Mouse (Mus musculus): Measurements from ENCODE around the gene Card11. TPM values are rescaled to one million over a fixed set of nuclear protein-coding genes. Genes with fewer than 3 reads are reported as not detected.

Card11 gene
- 0.53 and 0.84 TPM in 2 replicates for polyA plus RNA-seq (2015; fragmentation: Nextera tagmentation; extraction: Ambion mirVana)

DNA sequence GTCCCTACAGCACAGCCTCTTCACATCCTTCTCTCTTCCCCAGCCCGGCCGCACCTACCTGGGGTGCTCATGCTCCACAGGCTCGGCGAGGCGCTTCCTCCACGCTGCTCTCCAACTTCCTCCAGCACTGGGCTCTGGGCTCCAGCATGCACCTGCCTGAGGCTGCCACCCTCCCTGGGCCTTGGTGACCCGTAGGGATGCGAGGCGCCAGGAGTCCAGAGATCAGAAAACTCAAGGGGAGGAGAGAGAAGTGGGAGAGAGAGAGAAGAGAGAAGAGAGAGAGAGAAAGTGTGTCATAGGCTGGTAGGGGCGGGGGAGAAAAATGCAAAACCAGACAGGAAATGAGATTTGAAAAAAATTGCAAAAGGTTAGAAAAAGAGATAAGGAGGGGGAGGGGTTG lies at the start of gene Card11:
Card11 (minus strand) TSS at position 234 of the 400 bp plus-strand sequence.
- Histone ChIP-seq H3K4me1 (ENCODE audit: control insufficient read depth, insufficient read depth, low read length) (peaks cover 4% of the 10 kb centered on the region; the same call in 1 of the 2 replicates), H3K4me3 (ENCODE audit: low read length) (0 out of 2 replicates have a peak within 1 kb of the TSS, but pooled peaks have one; percentile 4), H3K36me3 (ENCODE audit: control insufficient read depth, insufficient read depth, low read length) (no peaks in the 10 kb centered on the region), H3K9ac (ENCODE audit: low read depth, low read length) (no peak within 1 kb of the TSS), H3K27me3 (replicated peaks; ENCODE audit: control insufficient read depth, insufficient read depth, low read length) (no peaks in the 10 kb centered on the region), H3K27ac (ENCODE audit: low read length) (no peak within 1 kb of the TSS), H3K9me3 (ENCODE audit: control insufficient read depth, low read length) (no peaks in the 10 kb centered on the region), H3K4me2 (ENCODE audit: low read depth, low read length) (no peak within 1 kb of the TSS)
- 63% methylated on average over 10 of the region's 10 CpGs for WGBS
- peak; percentile 52 for ATAC-seq

GRCm38 (mm10) chr5:141047651-141048218 lies 47.4 kb upstream of the Card11 start:
- WGBS: 71% methylated on average over 13 of the region's 13 CpGs
- Histone ChIP-seq H3K4me3 (ENCODE audit: low read length) (no peak overlapping the region), H3K27ac (ENCODE audit: low read length) (no peak overlapping the region), H3K4me2 (ENCODE audit: low read depth, low read length) (no peak overlapping the region), H3K9ac (ENCODE audit: low read depth, low read length) (no peak overlapping the region), H3K36me3 (ENCODE audit: control insufficient read depth, insufficient read depth, low read length) (no peaks in the 10 kb centered on the region), H3K9me3 (ENCODE audit: control insufficient read depth, low read length) (0 out of 2 replicates have a peak, but pooled peaks cover 3% of the 10 kb centered on the region), H3K27me3 (replicated peaks; ENCODE audit: control insufficient read depth, insufficient read depth, low read length) (no peaks in the 10 kb centered on the region), H3K4me1 (ENCODE audit: control insufficient read depth, insufficient read depth, low read length) (no peaks in the 10 kb centered on the region)
- no peak for ATAC-seq

- ATAC-seq: no peak
- Histone ChIP-seq H3K4me1 (ENCODE audit: control insufficient read depth, insufficient read depth, low read length) (no peaks in the 10 kb centered on the region), H3K36me3 (ENCODE audit: control insufficient read depth, insufficient read depth, low read length) (no peaks in the 10 kb centered on the region), H3K27me3 (replicated peaks; ENCODE audit: control insufficient read depth, insufficient read depth, low read length) (no peaks in the 10 kb centered on the region), H3K9ac (ENCODE audit: low read depth, low read length) (no peak overlapping the region), H3K27ac (ENCODE audit: low read length) (no peak overlapping the region), H3K4me2 (ENCODE audit: low read depth, low read length) (no peak overlapping the region), H3K4me3 (ENCODE audit: low read length) (no peak overlapping the region), H3K9me3 (ENCODE audit: control insufficient read depth, low read length) (no peaks in the 10 kb centered on the region)
- WGBS: 76% methylated on average over 9 of the region's 9 CpGs
Measured at GRCm38 (mm10) chr5:141044976-141045375, 44.6 kb upstream of the Card11 start.

GRCm38 (mm10) chr5:141043654-141044447 lies 43.5 kb upstream of the Card11 start:
- H3K9me3 ChIP-seq (ENCODE audit: control insufficient read depth, low read length): no peaks in the 10 kb centered on the region
- H3K36me3 ChIP-seq (ENCODE audit: control insufficient read depth, insufficient read depth, low read length): no peaks in the 10 kb centered on the region
- 0 out of 2 replicates have a peak overlapping the region, but pooled peaks have one; percentile 5 for H3K4me3 ChIP-seq (ENCODE audit: low read length)
- no peak overlapping the region for H3K9ac ChIP-seq (ENCODE audit: low read depth, low read length)
- WGBS: 55% methylated on average over 19 of the region's 19 CpGs
- ATAC-seq: no peak
- H3K4me2 ChIP-seq (ENCODE audit: low read depth, low read length): no peak overlapping the region
- no peaks in the 10 kb centered on the region for H3K4me1 ChIP-seq (ENCODE audit: control insufficient read depth, insufficient read depth, low read length)
- H3K27me3 ChIP-seq (replicated peaks; ENCODE audit: control insufficient read depth, insufficient read depth, low read length): no peaks in the 10 kb centered on the region
- no peak overlapping the region for H3K27ac ChIP-seq (ENCODE audit: low read length)

GRCm38 (mm10) chr5:141042406-141042805 lies 42.0 kb upstream of the Card11 start:
- no peak overlapping the region for H3K4me2 ChIP-seq (ENCODE audit: low read depth, low read length)
- no peaks in the 10 kb centered on the region for H3K4me1 ChIP-seq (ENCODE audit: control insufficient read depth, insufficient read depth, low read length)
- H3K27me3 ChIP-seq (replicated peaks; ENCODE audit: control insufficient read depth, insufficient read depth, low read length): no peaks in the 10 kb centered on the region
- H3K4me3 ChIP-seq (ENCODE audit: low read length): no peak overlapping the region
- H3K9me3 ChIP-seq (ENCODE audit: control insufficient read depth, low read length): no peaks in the 10 kb centered on the region
- H3K36me3 ChIP-seq (ENCODE audit: control insufficient read depth, insufficient read depth, low read length): no peaks in the 10 kb centered on the region
- WGBS: 83% methylated on average over 4 of the region's 4 CpGs
- ATAC-seq: no peak
- H3K27ac ChIP-seq (ENCODE audit: low read length): no peak overlapping the region
- H3K9ac ChIP-seq (ENCODE audit: low read depth, low read length): no peak overlapping the region

- Histone ChIP-seq H3K4me2 (ENCODE audit: low read depth, low read length) (no peak overlapping the region), H3K4me1 (ENCODE audit: control insufficient read depth, insufficient read depth, low read length) (no peaks in the 10 kb centered on the region), H3K9me3 (ENCODE audit: control insufficient read depth, low read length) (no peaks in the 10 kb centered on the region), H3K27me3 (replicated peaks; ENCODE audit: control insufficient read depth, insufficient read depth, low read length) (no peaks in the 10 kb centered on the region), H3K36me3 (ENCODE audit: control insufficient read depth, insufficient read depth, low read length) (no peaks in the 10 kb centered on the region), H3K9ac (ENCODE audit: low read depth, low read length) (no peak overlapping the region), H3K4me3 (ENCODE audit: low read length) (no peak overlapping the region), H3K27ac (ENCODE audit: low read length) (no peak overlapping the region)
- ATAC-seq: no peak
- WGBS: 37% methylated on average over 9 of the region's 9 CpGs
Measured at GRCm38 (mm10) chr5:141040846-141041245, 40.5 kb upstream of the Card11 start.

- no peak for ATAC-seq
- no peaks in the 10 kb centered on the region for H3K4me1 ChIP-seq (ENCODE audit: control insufficient read depth, insufficient read depth, low read length)
- no peak overlapping the region for H3K27ac ChIP-seq (ENCODE audit: low read length)
- H3K4me3 ChIP-seq (ENCODE audit: low read length): no peak overlapping the region
- no peak overlapping the region for H3K4me2 ChIP-seq (ENCODE audit: low read depth, low read length)
- H3K9ac ChIP-seq (ENCODE audit: low read depth, low read length): no peak overlapping the region
- 69% methylated on average over 1 of the region's 1 CpGs for WGBS
- H3K36me3 ChIP-seq (ENCODE audit: control insufficient read depth, insufficient read depth, low read length): no peaks in the 10 kb centered on the region
- H3K27me3 ChIP-seq (replicated peaks; ENCODE audit: control insufficient read depth, insufficient read depth, low read length): no peaks in the 10 kb centered on the region
- H3K9me3 ChIP-seq (ENCODE audit: control insufficient read depth, low read length): no peaks in the 10 kb centered on the region
Measured at GRCm38 (mm10) chr5:141038342-141038741, 38.0 kb upstream of the Card11 start.

DNA sequence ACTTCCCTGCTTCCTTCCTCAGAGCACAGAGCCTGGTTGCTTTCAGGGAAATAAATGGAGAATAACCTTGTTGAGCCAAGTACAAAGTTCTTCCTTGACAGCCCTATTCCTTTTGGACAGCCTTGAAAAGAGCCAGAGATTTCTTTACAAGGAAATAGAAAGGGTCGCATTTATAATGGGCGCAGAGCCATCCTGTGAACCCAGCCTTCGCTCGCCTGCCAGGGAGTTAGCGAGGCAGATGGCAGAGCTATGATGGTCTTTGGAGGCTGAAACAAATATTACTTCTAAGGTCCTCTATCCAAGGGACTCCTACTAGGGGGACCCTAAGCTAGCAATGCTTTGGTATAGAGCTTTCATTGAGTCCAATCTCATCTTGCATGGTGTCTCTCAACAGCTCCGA lies 35.0 kb upstream of the Card11 start:
- H3K4me2 ChIP-seq (ENCODE audit: low read depth, low read length): no peak overlapping the region
- ATAC-seq: no peak
- H3K27me3 ChIP-seq (replicated peaks; ENCODE audit: control insufficient read depth, insufficient read depth, low read length): no peaks in the 10 kb centered on the region
- no peak overlapping the region for H3K4me3 ChIP-seq (ENCODE audit: low read length)
- H3K9ac ChIP-seq (ENCODE audit: low read depth, low read length): no peak overlapping the region
- WGBS: 69% methylated on average over 6 of the region's 6 CpGs
- no peak overlapping the region for H3K27ac ChIP-seq (ENCODE audit: low read length)
- H3K36me3 ChIP-seq (ENCODE audit: control insufficient read depth, insufficient read depth, low read length): no peaks in the 10 kb centered on the region
- H3K9me3 ChIP-seq (ENCODE audit: control insufficient read depth, low read length): no peaks in the 10 kb centered on the region
- H3K4me1 ChIP-seq (ENCODE audit: control insufficient read depth, insufficient read depth, low read length): no peaks in the 10 kb centered on the region

DNA sequence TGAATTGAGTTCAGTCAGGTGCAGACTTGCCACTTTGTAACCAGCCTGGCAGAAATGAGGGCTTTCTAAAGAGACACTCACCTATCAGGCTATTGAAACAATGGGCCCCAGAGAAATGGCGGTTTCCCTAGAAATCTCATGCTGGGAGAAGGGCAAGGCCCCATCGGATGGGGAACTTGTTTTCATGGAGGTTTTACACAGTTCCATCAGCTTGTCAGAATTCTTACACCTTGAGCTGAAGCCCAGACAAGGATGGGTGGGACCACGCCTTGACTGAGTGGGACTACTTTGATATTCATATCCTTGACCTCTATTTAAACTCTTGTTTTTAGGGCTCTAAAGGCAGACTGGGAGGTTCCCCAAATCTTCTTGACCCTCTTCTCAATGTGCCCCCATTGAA lies 33.9 kb upstream of the Card11 start:
- Histone ChIP-seq H3K27ac (ENCODE audit: low read length) (no peak overlapping the region), H3K4me2 (ENCODE audit: low read depth, low read length) (no peak overlapping the region), H3K27me3 (replicated peaks; ENCODE audit: control insufficient read depth, insufficient read depth, low read length) (no peaks in the 10 kb centered on the region), H3K4me3 (ENCODE audit: low read length) (no peak overlapping the region), H3K36me3 (ENCODE audit: control insufficient read depth, insufficient read depth, low read length) (no peaks in the 10 kb centered on the region), H3K4me1 (ENCODE audit: control insufficient read depth, insufficient read depth, low read length) (no peaks in the 10 kb centered on the region), H3K9me3 (ENCODE audit: control insufficient read depth, low read length) (no peaks in the 10 kb centered on the region), H3K9ac (ENCODE audit: low read depth, low read length) (no peak overlapping the region)
- 72% methylated on average over 3 of the region's 3 CpGs for WGBS
- no peak for ATAC-seq

Data from intestine, embryonic 16.5 days (tissue).